Mouse (Mus musculus) myocyte (in vitro differentiated cells): Measurements from ENCODE around the gene Spem1. TPM values are rescaled to one million over a fixed set of nuclear protein-coding genes. Genes with fewer than 3 reads are reported as not detected.

Source experiments
- H3K27me3 ChIP-seq: one replicate; pipeline ENCODE4 v1.6.1; 2011; ENCODE audit not compliant: control insufficient read depth, insufficient read depth, insufficient read length
- H3K36me3 ChIP-seq: one replicate; pipeline ENCODE4 v1.6.1; 2011; ENCODE audit not compliant: control insufficient read depth, insufficient read depth
- H3K4me2 ChIP-seq: one replicate; pipeline ENCODE4 v1.6.1; 2011; ENCODE audit warnings: low read depth, control low read depth
- H3K4me3 ChIP-seq: one replicate; pipeline ENCODE4 v1.5.1; 2011; ENCODE audit warnings: mild to moderate bottlenecking, control low read depth, moderate library complexity
- H3K79me2 ChIP-seq: one replicate; pipeline ENCODE4 v1.6.1; 2011; ENCODE audit not compliant: control insufficient read depth, insufficient read depth
- H3ac ChIP-seq: one replicate; pipeline ENCODE4 v1.6.1; 2011; ENCODE audit not compliant: control insufficient read depth, insufficient read length
- CEBPB ChIP-seq: IDR thresholded peaks from 2 replicates; pipeline ENCODE4 v1.6.1; 2011; ENCODE audit warnings: mild to moderate bottlenecking, moderate library complexity; ENCODE audit not compliant: poor library complexity, insufficient read depth, severe bottlenecking
- E2F4 ChIP-seq: IDR thresholded peaks from one replicate; pipeline ENCODE4 v1.6.1; 2011; ENCODE audit warnings: mild to moderate bottlenecking, control low read depth, moderate library complexity; ENCODE audit not compliant: insufficient read depth
- MAX ChIP-seq: IDR thresholded peaks from one replicate; pipeline ENCODE4 v1.6.1; 2011; ENCODE audit warnings: low read depth, mild to moderate bottlenecking, control low read depth
- MYOD1 ChIP-seq, 3 experiments: IDR thresholded peaks; one replicate each; pipeline ENCODE4 v1.6.1; 2011; ENCODE audit warnings: control low read depth in 2 of 3, low read depth in 2 of 3, mild to moderate bottlenecking in 2 of 3, moderate library complexity in 1 of 3; ENCODE audit not compliant: insufficient read length in 2 of 3, control insufficient read depth in 1 of 3
- MYOG ChIP-seq, 3 experiments: IDR thresholded peaks; one replicate each; pipeline ENCODE4 v1.6.1; 2011; ENCODE audit warnings: control low read depth in 2 of 3, low read depth in 2 of 3, mild to moderate bottlenecking in 2 of 3; ENCODE audit not compliant: insufficient read length in 2 of 3, control insufficient read depth in 1 of 3, insufficient read depth in 1 of 3
- POLR2A ChIP-seq: IDR thresholded peaks from one replicate; pipeline ENCODE4 v1.6.1; 2011; ENCODE audit warnings: low read depth, mild to moderate bottlenecking, control low read depth, moderate library complexity; ENCODE audit not compliant: insufficient read length
- POLR2AphosphoS2 ChIP-seq: IDR thresholded peaks from one replicate; pipeline ENCODE4 v1.6.1; 2011; ENCODE audit warnings: low read depth, control low read depth; ENCODE audit not compliant: insufficient read length
- REST ChIP-seq: IDR thresholded peaks from one replicate; pipeline ENCODE4 v1.6.1; 2011; ENCODE audit warnings: mild to moderate bottlenecking, control low read depth, moderate library complexity; ENCODE audit not compliant: insufficient read depth, insufficient read length
- SRF ChIP-seq: IDR thresholded peaks from one replicate; pipeline ENCODE4 v1.6.1; 2011; ENCODE audit warnings: low read depth; ENCODE audit not compliant: control insufficient read depth, insufficient read length
- TCF12 ChIP-seq: IDR thresholded peaks from one replicate; pipeline ENCODE4 v1.6.1; 2011; ENCODE audit warnings: mild to moderate bottlenecking, control low read depth; ENCODE audit not compliant: poor library complexity, insufficient read depth, severe bottlenecking
- TCF3 ChIP-seq: IDR thresholded peaks from one replicate; pipeline ENCODE4 v1.6.1; 2011; ENCODE audit warnings: low read depth, control low read depth; ENCODE audit not compliant: insufficient read length
- USF1 ChIP-seq: IDR thresholded peaks from one replicate; pipeline ENCODE4 v1.6.1; 2011; ENCODE audit warnings: low read depth, mild to moderate bottlenecking, control low read depth, moderate library complexity
- polyA plus RNA-seq: library from polyadenylated mRNA; unstranded; fragments of >200 nt; fragmentation: generic; extraction: Trizol; gene quantifications from one replicate; pipeline ENCODE4 v1.2.1, GENCODE M21; 2012; ENCODE audit warnings: missing spikeins

Gene Spem1
- polyA plus RNA-seq, 1 experiment = 0.05 TPM

GRCm38 (mm10) chr11:69833554-69833953 lies 11.6 kb upstream of the Spem1 start:
- Histone ChIP-seq H3K79me2 (no peaks in the 10 kb centered on the region), H3K27me3 (no peaks in the 10 kb centered on the region), H3K36me3 (no peaks in the 10 kb centered on the region), H3K4me2 (no peak overlapping the region), H3K4me3 (no peak overlapping the region), H3ac (no peak overlapping the region)
- TF ChIP-seq MYOD1 (IDR thresholded peaks at IDR 0.05; ENCODE audit: control insufficient read depth in 1 of 3, insufficient read length in 2 of 3, low read depth in 2 of 3) (no peak), SRF (no peak), TCF12 (no peak)

- Histone ChIP-seq H3K27me3 (no peaks in the 10 kb centered on the region), H3K36me3 (no peaks in the 10 kb centered on the region), H3K79me2 (no peaks in the 10 kb centered on the region), H3K4me2 (no peak overlapping the region), H3K4me3 (no peak overlapping the region), H3ac (no peak overlapping the region)
- TF ChIP-seq SRF = no peak
- no peak for TF ChIP-seq MYOG (IDR thresholded peaks at IDR 0.05; ENCODE audit: control insufficient read depth in 1 of 3, insufficient read depth in 1 of 3, insufficient read length in 2 of 3, low read depth in 2 of 3)
- no peak for TF ChIP-seq REST
- no peak for TF ChIP-seq CEBPB
- TF ChIP-seq E2F4 = no peak
Observed at GRCm38 (mm10) chr11:69828832-69829231, 6.9 kb upstream of the Spem1 start.

DNA sequence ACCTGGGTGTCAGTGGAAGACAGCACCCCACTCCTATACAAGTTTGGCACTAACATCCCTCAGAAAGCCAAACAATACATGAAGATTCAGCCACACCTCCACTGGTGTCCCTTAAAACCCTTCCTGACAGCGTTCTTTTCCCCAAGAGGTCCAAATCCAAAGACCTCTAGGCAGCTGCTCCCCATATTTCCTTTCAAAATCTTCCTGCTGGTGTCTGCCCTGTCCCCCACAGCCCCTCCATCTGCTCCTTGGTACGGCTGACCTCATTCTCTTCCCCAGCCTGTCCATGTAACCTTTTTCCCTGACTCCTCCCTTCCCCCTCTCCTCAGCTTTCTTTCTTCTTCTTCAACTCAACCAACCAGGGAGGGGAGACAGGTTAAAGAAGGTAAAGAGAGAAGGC lies 1.5 kb upstream of the Spem1 start:
- no peaks in the 10 kb centered on the region for H3K36me3 ChIP-seq
- no peaks in the 10 kb centered on the region for H3K79me2 ChIP-seq
- TF ChIP-seq MYOD1 (IDR thresholded peaks at IDR 0.05; ENCODE audit: control insufficient read depth in 1 of 3, insufficient read length in 2 of 3, low read depth in 2 of 3) (no peak), TCF3 (no peak), POLR2AphosphoS2 (no peak), MAX (no peak), SRF (no peak), CEBPB (no peak), POLR2A (no peak), TCF12 (no peak), REST (no peak)
- H3K4me2 ChIP-seq = no peak overlapping the region
- H3K4me3 ChIP-seq = no peak overlapping the region
- H3ac ChIP-seq = no peak overlapping the region
- H3K27me3 ChIP-seq = no peaks in the 10 kb centered on the region

DNA sequence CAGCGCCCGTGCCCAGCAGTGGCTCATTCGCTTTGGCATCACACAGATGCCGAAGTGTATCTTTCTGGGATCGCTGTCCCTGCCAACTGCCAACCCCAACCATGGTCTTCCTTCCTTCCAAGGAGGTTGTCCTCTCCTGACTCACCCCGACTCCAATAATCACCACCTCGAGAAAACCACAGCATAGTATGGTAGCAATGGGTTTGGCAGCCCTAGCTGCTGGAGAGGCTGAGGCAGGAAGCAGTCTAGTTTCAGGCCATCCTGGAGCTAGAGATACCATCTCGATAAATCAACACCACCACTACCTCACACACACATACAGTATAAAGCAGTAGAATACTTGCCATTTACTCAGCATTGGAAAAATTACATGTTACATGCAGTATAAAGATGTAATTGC lies 3.1 kb downstream of the Spem1 start:
- no peak overlapping the region for H3K4me3 ChIP-seq
- H3K79me2 ChIP-seq = no peaks in the 10 kb centered on the region
- TF ChIP-seq MYOG (IDR thresholded peaks at IDR 0.05; ENCODE audit: control insufficient read depth in 1 of 3, insufficient read depth in 1 of 3, insufficient read length in 2 of 3, low read depth in 2 of 3) (no peak), CEBPB (no peak), USF1 (no peak), REST (no peak), MYOD1 (IDR thresholded peaks at IDR 0.05; ENCODE audit: control insufficient read depth in 1 of 3, insufficient read length in 2 of 3, low read depth in 2 of 3) (no peak), POLR2A (no peak), SRF (no peak), E2F4 (no peak), POLR2AphosphoS2 (no peak), TCF3 (no peak), TCF12 (no peak), MAX (no peak)
- H3ac ChIP-seq = no peak overlapping the region
- H3K36me3 ChIP-seq = no peaks in the 10 kb centered on the region
- no peaks in the 10 kb centered on the region for H3K27me3 ChIP-seq
- no peak overlapping the region for H3K4me2 ChIP-seq

- no peaks in the 10 kb centered on the region for H3K79me2 ChIP-seq
- TF ChIP-seq MAX (no peak), POLR2AphosphoS2 (no peak), MYOD1 (IDR thresholded peaks at IDR 0.05; ENCODE audit: control insufficient read depth in 1 of 3, insufficient read length in 2 of 3, low read depth in 2 of 3) (no peak), CEBPB (no peak), E2F4 (no peak)
- no peak within 1 kb of the TSS for H3ac ChIP-seq
- H3K27me3 ChIP-seq = no peaks in the 10 kb centered on the region
- H3K4me2 ChIP-seq = no peak within 1 kb of the TSS
- H3K36me3 ChIP-seq = no peaks in the 10 kb centered on the region
- no peak within 1 kb of the TSS for H3K4me3 ChIP-seq
Observed at GRCm38 (mm10) chr11:69818365-69818764, 3.6 kb downstream of the Spem1 start, which contains the start of gene Spem2. Gene Spem2, minus strand, starts transcription at chr11:69818465.
